9 mouse cellular contexts compared by ENCODE assay signal in genomic region chr17:64915025-64915424, GRCm38 (mm10).
A peak's percentile ranks its signal among the peaks of the same experiment; 100 is the strongest.
DNase-seq lines count a peak whose midpoint lies in the region; ATAC-seq and TF ChIP-seq lines count a peak whose summit lies in the region.
"Had no signal": no experiment of that assay in that cellular context is flagged by ENCODE, and none has a peak within 500 bp of the region (broad histone marks: within the 10 kb centered on the region; RNA-seq: fewer than 3 reads in every experiment).

No protein-coding gene starts in this region.

- no peaks in the 10 kb centered on the region for H3K9me3 ChIP-seq in forebrain, embryonic 14.5 days (replicated peaks; ENCODE audit: control insufficient read depth, low read length)
- no peaks in the 10 kb centered on the region for H3K9me3 ChIP-seq in forebrain, embryonic 13.5 days (replicated peaks)
- H3K9me3 ChIP-seq: heart, embryonic 13.5 days had no signal

- H3K27ac ChIP-seq in forebrain, embryonic 14.5 days (ENCODE audit: low read depth, low read length), result no peak overlapping the region
- H3K27ac ChIP-seq in forebrain, embryonic 13.5 days, result no peak overlapping the region
- H3K27ac ChIP-seq in layer of hippocampus, adult 2 months, result no peak overlapping the region
- H3K27ac ChIP-seq: heart, embryonic 13.5 days had no signal

- peaks cover 21% of the 10 kb centered on the region for H3K4me1 ChIP-seq in forebrain, embryonic 14.5 days (ENCODE audit: control insufficient read depth, insufficient read depth, low read length)
- H3K4me1 ChIP-seq in forebrain, embryonic 13.5 days, result peaks cover 30% of the 10 kb centered on the region
- H3K4me1 ChIP-seq in lung, adult 2 months (ENCODE audit: control insufficient read depth, insufficient read depth, low read length), result no peaks in the 10 kb centered on the region

- no peak overlapping the region for H3K4me2 ChIP-seq in forebrain, embryonic 14.5 days (ENCODE audit: low read length)
- H3K4me2 ChIP-seq in forebrain, embryonic 13.5 days, result no peak overlapping the region

- no peaks in the 10 kb centered on the region for H3K36me3 ChIP-seq in forebrain, embryonic 14.5 days (ENCODE audit: control insufficient read depth, insufficient read depth, low read length)
- no peaks in the 10 kb centered on the region for H3K36me3 ChIP-seq in forebrain, embryonic 13.5 days (ENCODE audit: poor library complexity, severe bottlenecking)
- H3K36me3 ChIP-seq: heart, embryonic 13.5 days had no signal

- no peak overlapping the region for H3K4me3 ChIP-seq in forebrain, embryonic 14.5 days (ENCODE audit: low read depth, low read length)
- H3K4me3 ChIP-seq in forebrain, embryonic 13.5 days, result no peak overlapping the region
- H3K4me3 ChIP-seq in lung, adult 2 months (replicated peaks; ENCODE audit: extremely low read depth, low read depth, low read length), result no peak overlapping the region
- H3K4me3 ChIP-seq in layer of hippocampus, adult 2 months, result no peak overlapping the region
- H3K4me3 ChIP-seq: heart, embryonic 13.5 days had no signal

- ATAC-seq in forebrain, embryonic 14.5 days, result no peak
- no peak for ATAC-seq in forebrain, embryonic 13.5 days

- no peaks in the 10 kb centered on the region for H3K27me3 ChIP-seq in forebrain, embryonic 14.5 days (replicated peaks; ENCODE audit: control insufficient read depth, insufficient read depth, low read length)
- no peaks in the 10 kb centered on the region for H3K27me3 ChIP-seq in forebrain, embryonic 13.5 days
- H3K27me3 ChIP-seq: heart, embryonic 13.5 days had no signal

- no peak for DNase-seq in forebrain, embryonic 14.5 days (ENCODE audit: low spot score)
- DNase-seq in MN1 (ENCODE audit: low spot score), result peak; percentile 11
- DNase-seq in forelimb bud, embryonic 11.5 days (ENCODE audit: low read depth, low spot score), result peak; percentile 17
- DNase-seq in lung, adult 2 months, result peak; percentile 4
- DNase-seq in B cell, adult 2 months, result no peak
- no peak for DNase-seq in layer of hippocampus, adult 2 months (ENCODE audit: low spot score in 2 of 2)
- no peak for DNase-seq in urinary bladder, adult 18-20 months (ENCODE audit: low spot score in 2 of 2)

- 0 out of 2 replicates have a peak overlapping the region, but pooled peaks have one; percentile 9 for H3K9ac ChIP-seq in forebrain, embryonic 14.5 days (ENCODE audit: low read length)
- no peak overlapping the region for H3K9ac ChIP-seq in forebrain, embryonic 13.5 days
- H3K9ac ChIP-seq: heart, embryonic 13.5 days had no signal

- WGBS in forebrain, embryonic 14.5 days, result 11% methylated on average over 4 of the region's 4 CpGs
- WGBS in forebrain, embryonic 13.5 days, result 13% methylated on average over 4 of the region's 4 CpGs
- WGBS in lung, adult 2 months, result 48% methylated on average over 4 of the region's 4 CpGs

- no peak for TF ChIP-seq CTCF in lung, adult 2 months (IDR thresholded peaks at IDR 0.05; ENCODE audit: insufficient read depth, low read length)
- no peak for TF ChIP-seq CTCF in layer of hippocampus, adult 2 months (conservative IDR thresholded peaks at IDR 0.05)

- no peak for TF ChIP-seq POLR2A in lung, adult 2 months (IDR thresholded peaks at IDR 0.05; ENCODE audit: borderline replicate concordance, extremely low read depth, low read depth, low read length)

Comparison
In these comparisons a context has a peak if more than half of its experiments do, and no peak if none do; other contexts are left out.
1. DNase-seq: peak in MN1 (single experiment), forelimb bud, embryonic 11.5 days (single experiment) and lung, adult 2 months (single experiment); none in forebrain, embryonic 14.5 days (single experiment), B cell, adult 2 months (0 of 2), layer of hippocampus, adult 2 months (0 of 2) and urinary bladder, adult 18-20 months (0 of 2).